Mouse (Mus musculus): Measurements from ENCODE around the gene Art5.

Art5 gene

GRCm38 (mm10) chr7:102109171-102109570 is at the start of gene Art5:
Gene Art5, minus strand, starts transcription at chr7:102109489.
- no peak for DNase-seq

- DNase-seq: no peak
Measured at GRCm38 (mm10) chr7:102153691-102154090, 44.4 kb upstream of the Art5 start.

- no peak for DNase-seq
Measured at GRCm38 (mm10) chr7:102137898-102138297, 28.6 kb upstream of the Art5 start.

GRCm38 (mm10) chr7:102137464-102137863 is 28.2 kb upstream of the Art5 start:
- DNase-seq: peak; percentile 45

GRCm38 (mm10) chr7:102132395-102132794 is 23.1 kb upstream of the Art5 start:
- peak; percentile 20 for DNase-seq

- DNase-seq: no peak
Measured at GRCm38 (mm10) chr7:102120326-102120725, 11.0 kb upstream of the Art5 start.

GRCm38 (mm10) chr7:102117382-102117781 is 8.1 kb upstream of the Art5 start:
- DNase-seq: no peak

- DNase-seq: no peak
Measured at GRCm38 (mm10) chr7:102116579-102117331, 7.5 kb upstream of the Art5 start, which contains the start of gene Chrna10. Gene Chrna10, minus strand, starts transcription at chr7:102116828.

GRCm38 (mm10) chr7:102113151-102113729 is 4.0 kb upstream of the Art5 start:
- DNase-seq: no peak

- no peak for DNase-seq
Measured at GRCm38 (mm10) chr7:102109746-102110145, 457 bp upstream of the Art5 start.

GRCm38 (mm10) chr7:102108206-102108605 is 1.1 kb downstream of the Art5 start:
- DNase-seq: no peak

- no peak for DNase-seq
Measured at GRCm38 (mm10) chr7:102106700-102107141, 2.6 kb downstream of the Art5 start.

GRCm38 (mm10) chr7:102104126-102104525 is 5.2 kb downstream of the Art5 start:
- peak; percentile 26 for DNase-seq

- no peak for DNase-seq
Measured at GRCm38 (mm10) chr7:102103555-102103954, 5.7 kb downstream of the Art5 start.

GRCm38 (mm10) chr7:102102696-102103095 is 6.6 kb downstream of the Art5 start:
- DNase-seq: no peak

- DNase-seq: no peak
Measured at GRCm38 (mm10) chr7:102102241-102102640, 7.0 kb downstream of the Art5 start.

- no peak for DNase-seq
Measured at GRCm38 (mm10) chr7:102101487-102101886, 7.8 kb downstream of the Art5 start, which contains the start of gene Art1. Gene Art1, plus strand, starts transcription at chr7:102101743.

- DNase-seq: no peak
Measured at GRCm38 (mm10) chr7:102100868-102101267, 8.4 kb downstream of the Art5 start.

GRCm38 (mm10) chr7:102099760-102100661 is 9.3 kb downstream of the Art5 start:
- peak; percentile 46 for DNase-seq

- no peak for DNase-seq
Measured at GRCm38 (mm10) chr7:102087336-102087735, 22.0 kb downstream of the Art5 start.

- DNase-seq: no peak
Measured at GRCm38 (mm10) chr7:102084041-102084696, 25.1 kb downstream of the Art5 start.

GRCm38 (mm10) chr7:102082816-102083215 is 26.5 kb downstream of the Art5 start, which contains the start of gene Trpc2:
Gene Trpc2, plus strand, starts transcription at chr7:102083116.
- no peak for DNase-seq

GRCm38 (mm10) chr7:102081784-102082183 is 27.5 kb downstream of the Art5 start:
- DNase-seq: no peak
